Mouse (Mus musculus) midbrain, embryonic 14.5 days (tissue): Measurements from ENCODE around the gene Gng8. TPM values are rescaled to one million over a fixed set of nuclear protein-coding genes. Genes with fewer than 3 reads are reported as not detected.
A peak's percentile ranks its signal among the peaks of the same experiment; 100 is the strongest.

Source experiments
- ATAC-seq: fragments of 200-750 bp; cut with Nextera tagmentation; 2 replicates; pipeline ENCODE4 v1.8.0; 2017; ENCODE audit warnings: moderate number of reproducible peaks, moderate library complexity; ENCODE audit not compliant: low FRiP score, low TSS enrichment
- DNase-seq: peaks from one replicate; pipeline ENCODE4 v3.0.0-alpha.2; 2015
- H3K27ac ChIP-seq: fragments of 300-500 bp; sonication (generic); replicated peaks from 2 replicates; pipeline ENCODE4 v1.5.1; 2014; ENCODE audit warnings: mild to moderate bottlenecking, low read depth, low read length, moderate library complexity
- H3K27me3 ChIP-seq: fragments of 300-500 bp; sonication (generic); 2 replicates; pipeline ENCODE4 v1.6.1; 2014; ENCODE audit warnings: low read length, control low read depth, mixed read lengths; ENCODE audit not compliant: control insufficient read depth, insufficient read depth
- H3K36me3 ChIP-seq: fragments of 300-500 bp; sonication (generic); 2 replicates; pipeline ENCODE4 v1.6.1; 2014; ENCODE audit warnings: low read length, control low read depth; ENCODE audit not compliant: control insufficient read depth, insufficient read depth
- H3K4me1 ChIP-seq: fragments of 300-500 bp; sonication (generic); 2 replicates; pipeline ENCODE4 v1.6.1; 2014; ENCODE audit warnings: mild to moderate bottlenecking, antibody characterized with exemption, low read length, control low read depth; ENCODE audit not compliant: control insufficient read depth, insufficient read depth
- H3K4me2 ChIP-seq: fragments of 300-500 bp; sonication (generic); 2 replicates; pipeline ENCODE4 v1.6.1; 2014; ENCODE audit warnings: mild to moderate bottlenecking, low read length, moderate library complexity
- H3K4me3 ChIP-seq: fragments of 300-500 bp; sonication (generic); replicated peaks from 2 replicates; pipeline ENCODE4 v1.5.1; 2014; ENCODE audit warnings: low read depth, low read length
- H3K9ac ChIP-seq: fragments of 300-500 bp; sonication (generic); replicated peaks from 2 replicates; pipeline ENCODE4 v1.6.1; 2014; ENCODE audit warnings: mild to moderate bottlenecking, low read length, moderate library complexity
- H3K9me3 ChIP-seq: fragments of 300-500 bp; sonication (generic); 2 replicates; pipeline ENCODE4 v1.6.1; 2016; ENCODE audit warnings: low read length, control low read depth, mixed read lengths; ENCODE audit not compliant: control insufficient read depth
- WGBS: fragments of 180-500 bp; shearing (Covaris S2); extraction: QIAGEN DNeasy Blood & Tissue Kit; methylation state at CpG from one replicate; pipeline ENCODE4 v1.1.7; 2014; 5-methylcytosine and 5-hydroxymethylcytosine counted together
- polyA plus RNA-seq: library from polyadenylated mRNA; unstranded; fragments of >200 nt; fragmentation: Nextera tagmentation; extraction: Ambion mirVana; gene quantifications from 2 replicates; pipeline ENCODE4 v1.2.1, GENCODE M21; 2014

The Gng8 gene
- polyA plus RNA-seq, 1 experiment from 2014 or later, result 17.2 TPM

DNA sequence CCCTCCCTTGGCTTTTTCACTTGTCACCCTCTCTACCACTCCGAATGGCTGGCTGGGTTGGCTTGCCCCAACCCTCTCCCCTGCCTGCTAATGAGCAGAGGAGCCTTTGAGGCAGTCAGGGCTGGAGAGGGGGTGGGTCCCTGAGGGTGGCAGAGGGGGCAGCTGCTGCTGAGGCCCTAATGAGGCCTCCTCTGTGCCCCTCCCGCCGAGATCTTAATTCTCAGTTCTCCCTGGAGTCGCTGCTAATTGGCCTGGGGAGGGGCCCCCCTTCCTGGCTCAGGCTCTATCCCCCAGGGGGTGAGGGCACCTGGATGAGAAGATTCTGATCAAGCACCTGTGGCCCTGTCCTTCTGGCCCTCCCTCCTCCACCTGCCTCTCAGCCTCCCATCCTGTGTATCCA is 2.7 kb downstream of the Gng8 start:
- ATAC-seq, result peak; percentile 71
- 2% methylated on average over 4 of the region's 4 CpGs for WGBS

DNA sequence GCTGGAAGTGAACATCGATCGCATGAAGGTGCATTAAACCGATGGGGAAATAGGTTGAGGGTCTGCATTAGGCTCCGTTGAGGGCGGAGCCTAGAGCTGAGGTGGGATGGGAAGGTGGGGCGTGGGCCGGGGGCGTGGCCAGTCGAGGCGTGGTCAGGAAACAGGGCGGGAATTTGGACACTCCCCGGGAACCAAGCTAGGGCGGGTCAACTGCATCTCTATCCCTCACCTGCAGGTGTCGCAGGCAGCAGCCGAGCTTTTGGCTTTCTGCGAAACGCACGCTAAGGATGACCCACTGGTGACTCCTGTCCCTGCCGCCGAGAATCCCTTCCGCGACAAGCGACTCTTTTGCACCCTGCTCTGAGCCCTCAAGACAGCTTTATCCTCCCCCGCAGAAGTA is 3.4 kb downstream of the Gng8 start:
- Histone ChIP-seq H3K36me3 (no peaks in the 10 kb centered on the region), H3K4me1 (peaks cover 11% of the 10 kb centered on the region; the same call in 1 of the 2 replicates), H3K27ac (peak overlapping the region; percentile 63), H3K4me2 (peak overlapping the region; percentile 46), H3K4me3 (peak overlapping the region; percentile 9; the same call in 1 of the 2 replicates), H3K9ac (no peak overlapping the region; the same call in 1 of the 2 replicates), H3K9me3 (no peaks in the 10 kb centered on the region), H3K27me3 (0 out of 2 replicates have a peak, but pooled peaks cover 8% of the 10 kb centered on the region)
- ATAC-seq (peak; percentile 59), DNase-seq (peak; percentile 85)
- under 1% methylated on average over 24 of the region's 24 CpGs for WGBS

More for the DNA sequence above, 2.7 kb downstream of the Gng8 start:
- Histone ChIP-seq H3K27me3 (0 out of 2 replicates have a peak, but pooled peaks cover 8% of the 10 kb centered on the region), H3K9me3 (no peaks in the 10 kb centered on the region), H3K27ac (peak overlapping the region; percentile 63), H3K36me3 (no peaks in the 10 kb centered on the region), H3K9ac (no peak overlapping the region; the same call in 1 of the 2 replicates), H3K4me3 (0 out of 2 replicates have a peak overlapping the region, but pooled peaks have one; percentile 9), H3K4me1 (peaks cover 11% of the 10 kb centered on the region; the same call in 1 of the 2 replicates), H3K4me2 (peak overlapping the region; percentile 46)
- peak; percentile 65 for DNase-seq

GRCm38 (mm10) chr7:16895511-16895910 is 3.9 kb downstream of the Gng8 start:
- Histone ChIP-seq H3K9me3 (no peaks in the 10 kb centered on the region), H3K4me2 (peak overlapping the region; percentile 46), H3K9ac (no peak overlapping the region), H3K27ac (no peak overlapping the region), H3K27me3 (0 out of 2 replicates have a peak, but pooled peaks cover 8% of the 10 kb centered on the region), H3K4me3 (0 out of 2 replicates have a peak overlapping the region, but pooled peaks have one; percentile 9), H3K4me1 (peaks cover 13% of the 10 kb centered on the region), H3K36me3 (no peaks in the 10 kb centered on the region)
- 25% methylated on average over 10 of the region's 10 CpGs for WGBS
- DNase-seq, result no peak
- ATAC-seq, result no peak

GRCm38 (mm10) chr7:16900526-16900925 is 8.9 kb downstream of the Gng8 start:
- Histone ChIP-seq H3K9me3 (no peaks in the 10 kb centered on the region), H3K27ac (0 out of 2 replicates have a peak overlapping the region, but pooled peaks have one; percentile 37), H3K4me2 (no peak overlapping the region), H3K36me3 (no peaks in the 10 kb centered on the region), H3K27me3 (no peaks in the 10 kb centered on the region), H3K9ac (no peak overlapping the region), H3K4me3 (no peak overlapping the region), H3K4me1 (peaks cover 6% of the 10 kb centered on the region; the same call in 1 of the 2 replicates)
- DNase-seq (peak; percentile 57), ATAC-seq (no peak)
- 8% methylated on average over 5 of the region's 5 CpGs for WGBS

DNA sequence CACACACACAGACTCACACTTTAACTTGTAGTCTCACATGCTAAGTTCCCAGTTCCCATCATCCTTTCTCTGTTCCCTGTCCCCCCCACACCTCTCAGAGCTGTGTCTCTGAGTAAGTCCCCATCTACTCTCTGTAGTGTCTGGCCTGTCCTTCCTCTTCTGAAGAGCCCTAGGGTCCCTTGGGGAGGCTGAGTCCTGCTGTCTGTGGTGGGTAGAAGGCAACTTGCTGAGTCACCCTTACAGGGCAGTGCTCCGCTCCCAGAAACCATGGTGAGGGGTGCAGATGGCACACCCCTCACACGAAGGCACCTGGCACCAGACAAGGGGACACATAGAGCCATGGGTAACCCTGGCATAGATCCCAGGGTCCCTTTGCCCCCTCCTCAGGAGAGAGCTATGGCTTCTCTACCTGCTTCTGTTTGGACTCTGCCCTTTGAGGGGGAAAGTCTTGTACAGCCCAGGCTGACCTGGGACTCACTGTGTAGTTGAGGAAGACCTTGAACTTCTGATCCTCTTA is 11.9 kb downstream of the Gng8 start:
- ATAC-seq, result no peak
- H3K4me2 ChIP-seq, result no peak overlapping the region
- H3K4me1 ChIP-seq, result peaks cover 10% of the 10 kb centered on the region; the same call in 1 of the 2 replicates
- no peak overlapping the region for H3K4me3 ChIP-seq
- H3K36me3 ChIP-seq, result no peaks in the 10 kb centered on the region
- H3K27me3 ChIP-seq, result no peaks in the 10 kb centered on the region
- no peaks in the 10 kb centered on the region for H3K9me3 ChIP-seq
- no peak for DNase-seq
- no peak overlapping the region for H3K27ac ChIP-seq
- H3K9ac ChIP-seq, result no peak overlapping the region
- WGBS, result 78% methylated on average over 2 of the region's 2 CpGs

GRCm38 (mm10) chr7:16904120-16904675 is 12.6 kb downstream of the Gng8 start:
- DNase-seq, result no peak
- Histone ChIP-seq H3K36me3 (no peaks in the 10 kb centered on the region), H3K4me1 (peaks cover 10% of the 10 kb centered on the region; the same call in 1 of the 2 replicates), H3K9me3 (no peaks in the 10 kb centered on the region), H3K27me3 (no peaks in the 10 kb centered on the region), H3K27ac (no peak overlapping the region), H3K9ac (no peak overlapping the region), H3K4me3 (no peak overlapping the region), H3K4me2 (no peak overlapping the region)
- WGBS, result 41% methylated on average over 9 of the region's 10 CpGs
- no peak for ATAC-seq

GRCm38 (mm10) chr7:16905491-16906021 is 14.0 kb downstream of the Gng8 start:
- ATAC-seq (no peak), DNase-seq (no peak)
- Histone ChIP-seq H3K9me3 (no peaks in the 10 kb centered on the region), H3K27me3 (no peaks in the 10 kb centered on the region), H3K9ac (no peak overlapping the region), H3K36me3 (no peaks in the 10 kb centered on the region), H3K4me1 (peaks cover 8% of the 10 kb centered on the region; the same call in 1 of the 2 replicates), H3K4me3 (no peak overlapping the region), H3K4me2 (no peak overlapping the region), H3K27ac (no peak overlapping the region)
- 56% methylated on average over 9 of the region's 9 CpGs for WGBS

GRCm38 (mm10) chr7:16906281-16906680 is 14.7 kb downstream of the Gng8 start, which contains the start of gene Ptgir:
Gene Ptgir, plus strand, starts transcription at chr7:16906490.
- no peaks in the 10 kb centered on the region for H3K36me3 ChIP-seq
- DNase-seq, result no peak
- no peak within 1 kb of the TSS for H3K27ac ChIP-seq
- no peak for ATAC-seq
- no peak within 1 kb of the TSS for H3K9ac ChIP-seq
- no peaks in the 10 kb centered on the region for H3K27me3 ChIP-seq
- 7% methylated on average over 5 of the region's 6 CpGs for WGBS
- peaks cover 4% of the 10 kb centered on the region; the same call in 1 of the 2 replicates for H3K4me1 ChIP-seq
- H3K9me3 ChIP-seq, result no peaks in the 10 kb centered on the region
- no peak within 1 kb of the TSS for H3K4me2 ChIP-seq
- no peak within 1 kb of the TSS for H3K4me3 ChIP-seq
